Mouse (Mus musculus) stomach, embryonic 15.5 days (tissue): Measurements from ENCODE around the gene Gng7. TPM values are rescaled to one million over a fixed set of nuclear protein-coding genes. Genes with fewer than 3 reads are reported as not detected.

Source experiments
- ATAC-seq: fragments of 200-750 bp; cut with Nextera tagmentation; 2 replicates; pipeline ENCODE4 v1.8.0; 2017; ENCODE audit warnings: low read depth, moderate number of reproducible peaks, moderate TSS enrichment; ENCODE audit not compliant: insufficient read depth, low FRiP score
- H3K27ac ChIP-seq: fragments of 300-500 bp; sonication (generic); 2 replicates; pipeline ENCODE4 v1.5.1; 2015; ENCODE audit warnings: mild to moderate bottlenecking, inconsistent platforms
- H3K27me3 ChIP-seq: fragments of 300-500 bp; sonication (generic); replicated peaks from 2 replicates; pipeline ENCODE4 v1.6.1; 2015; ENCODE audit warnings: inconsistent platforms
- H3K36me3 ChIP-seq: fragments of 300-500 bp; sonication (generic); 2 replicates; pipeline ENCODE4 v1.6.1; 2015; ENCODE audit warnings: inconsistent platforms
- H3K4me1 ChIP-seq: fragments of 300-500 bp; sonication (generic); 2 replicates; pipeline ENCODE4 v1.6.1; 2015; ENCODE audit warnings: inconsistent platforms
- H3K4me2 ChIP-seq: fragments of 300-500 bp; sonication (generic); 2 replicates; pipeline ENCODE4 v1.6.1; 2015; ENCODE audit warnings: mild to moderate bottlenecking, inconsistent platforms
- H3K4me3 ChIP-seq: fragments of 300-500 bp; sonication (generic); replicated peaks from 2 replicates; pipeline ENCODE4 v1.5.1; 2015; ENCODE audit warnings: inconsistent platforms
- H3K9ac ChIP-seq: fragments of 300-500 bp; sonication (generic); 2 replicates; pipeline ENCODE4 v1.6.1; 2015; ENCODE audit warnings: inconsistent platforms
- H3K9me3 ChIP-seq: fragments of 300-500 bp; sonication (generic); 2 replicates; pipeline ENCODE4 v1.6.1; 2016; ENCODE audit warnings: inconsistent platforms
- WGBS: fragments of 180-500 bp; shearing (Covaris S2); methylation state at CpG from one replicate; pipeline ENCODE4 v1.1.7; 2015; 5-methylcytosine and 5-hydroxymethylcytosine counted together
- polyA plus RNA-seq: library from polyadenylated mRNA; unstranded; fragments of >200 nt; fragmentation: Nextera tagmentation; extraction: Ambion mirVana; gene quantifications from 2 replicates; pipeline ENCODE4 v1.2.1, GENCODE M21; 2015

The Gng7 gene
- polyA plus RNA-seq, 1 experiment from 2014 or later, result 4.8 TPM

DNA sequence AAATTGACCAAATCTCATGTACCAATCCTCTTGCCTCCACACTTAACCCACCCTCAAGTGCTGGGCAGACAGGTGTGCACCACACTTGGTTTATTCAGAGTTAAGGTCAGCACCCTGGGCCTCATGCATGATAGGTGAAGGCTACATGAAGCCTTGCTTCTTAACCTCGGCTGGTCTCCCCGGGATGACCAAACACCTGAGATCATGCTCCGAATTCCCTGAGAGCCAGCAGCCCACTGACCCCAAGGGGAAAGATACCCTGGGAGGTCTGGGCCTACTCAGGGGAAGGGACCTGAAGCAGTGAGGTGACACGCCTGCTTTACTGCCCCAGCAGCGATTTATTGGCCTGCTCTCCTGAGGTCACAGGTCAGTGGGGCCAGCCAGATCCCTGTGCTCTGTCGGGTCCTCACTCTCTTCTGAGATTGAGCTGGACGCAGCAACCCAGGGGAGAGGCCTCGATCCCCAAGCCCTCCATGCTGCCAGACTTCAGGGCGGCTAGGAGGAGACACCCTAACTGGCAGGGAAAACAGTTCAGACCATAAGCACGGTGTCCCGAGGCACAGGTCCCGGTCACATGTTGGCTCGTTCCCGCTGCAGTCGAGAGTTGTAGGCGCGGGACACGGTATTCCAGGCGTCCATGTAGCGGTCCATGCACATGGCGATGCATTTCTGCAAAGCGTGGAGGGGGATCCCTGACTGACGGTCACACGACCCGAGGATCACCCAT, 115.0 kb downstream of the Gng7 start:
- Histone ChIP-seq H3K4me1 (peaks cover 19% of the 10 kb centered on the region), H3K36me3 (peaks cover 34% of the 10 kb centered on the region), H3K27me3 (no peaks in the 10 kb centered on the region), H3K27ac (no peak overlapping the region), H3K4me2 (peak overlapping the region; percentile 95), H3K4me3 (peak overlapping the region; percentile 97), H3K9me3 (no peaks in the 10 kb centered on the region), H3K9ac (peak overlapping the region; percentile 87)
- WGBS, result 12% methylated on average over 25 of the region's 25 CpGs
- no peak for ATAC-seq

- Histone ChIP-seq H3K9ac (no peak overlapping the region), H3K4me2 (peak overlapping the region; percentile 95; the same call in 1 of the 2 replicates), H3K4me3 (peak overlapping the region; percentile 97), H3K9me3 (no peaks in the 10 kb centered on the region), H3K36me3 (peaks cover 28% of the 10 kb centered on the region), H3K27me3 (no peaks in the 10 kb centered on the region), H3K4me1 (peaks cover 19% of the 10 kb centered on the region), H3K27ac (no peak overlapping the region)
- WGBS, result 81% methylated on average over 8 of the region's 8 CpGs
- ATAC-seq, result no peak
Measured at GRCm38 (mm10) chr10:80899074-80899473, 115.7 kb downstream of the Gng7 start.

Other genes with a start within 250 kb of the Gng7 start
- 52.6 and 62.0 TPM in 2 replicates for gene Sf3a2, start 216.7 kb downstream of the Gng7 start, polyA plus RNA-seq
- 117 and 118 TPM in 2 replicates for gene Plekhj1, start 216.3 kb downstream of the Gng7 start, polyA plus RNA-seq
- gene Amh, start 209.7 kb downstream of the Gng7 start, polyA plus RNA-seq, result not detected in 2 replicates
- 1.0 and 1.4 TPM in 2 replicates for gene Jsrp1, start 201.4 kb downstream of the Gng7 start, polyA plus RNA-seq
- 1,556 and 1,602 TPM in 2 replicates for gene Oaz1, start 188.3 kb downstream of the Gng7 start, polyA plus RNA-seq
- 0.24 TPM in 2 replicates for gene Lingo3, start 170.9 kb downstream of the Gng7 start, polyA plus RNA-seq
- gene Lsm7, start 159.7 kb downstream of the Gng7 start, polyA plus RNA-seq, result 245 and 261 TPM in 2 replicates
- 37.1 and 41.9 TPM in 2 replicates for gene Sppl2b, start 159.7 kb downstream of the Gng7 start, polyA plus RNA-seq
- 0.06 TPM in 1 of 2 replicates, not detected in the other for gene Tmprss9, start 143.1 kb downstream of the Gng7 start, polyA plus RNA-seq
- 317 and 334 TPM in 2 replicates for gene Timm13, start 114.0 kb downstream of the Gng7 start, polyA plus RNA-seq
- gene Lmnb2, start 96.7 kb downstream of the Gng7 start, polyA plus RNA-seq, result 38.1 and 46.1 TPM in 2 replicates
- 33.6 TPM in 2 replicates for gene Gadd45b, start 84.9 kb downstream of the Gng7 start, polyA plus RNA-seq
- 0.73 and 1.1 TPM in 2 replicates for gene Diras1, start 10.7 kb upstream of the Gng7 start, polyA plus RNA-seq
- 17.7 and 17.9 TPM in 2 replicates for gene Slc39a3, start 22.5 kb upstream of the Gng7 start, polyA plus RNA-seq
- 159 and 163 TPM in 2 replicates for gene Sgta, start 45.2 kb upstream of the Gng7 start, polyA plus RNA-seq
- 56.9 and 57.9 TPM in 2 replicates for gene Thop1, start 55.1 kb upstream of the Gng7 start, polyA plus RNA-seq
- 10.6 and 11.4 TPM in 2 replicates for gene Creb3l3, start 83.9 kb upstream of the Gng7 start, polyA plus RNA-seq
- 159 and 181 TPM in 2 replicates for gene Map2k2, start 91.0 kb upstream of the Gng7 start, polyA plus RNA-seq
- gene Zbtb7a, start 120.3 kb upstream of the Gng7 start, polyA plus RNA-seq, result 56.2 and 60.1 TPM in 2 replicates
- gene Pias4, start 153.0 kb upstream of the Gng7 start, polyA plus RNA-seq, result 41.8 and 44.9 TPM in 2 replicates
- gene Eef2, start 161.7 kb upstream of the Gng7 start, polyA plus RNA-seq, result 517 and 544 TPM in 2 replicates
- gene Dapk3, start 168.1 kb upstream of the Gng7 start, polyA plus RNA-seq, result 61.9 and 65.4 TPM in 2 replicates
- 0.10 TPM in 1 of 2 replicates, not detected in the other for gene 4930442H23Rik, start 168.9 kb upstream of the Gng7 start, polyA plus RNA-seq
- 0.18 and 0.26 TPM in 2 replicates for gene Nmrk2, start 187.1 kb upstream of the Gng7 start, polyA plus RNA-seq
- 1.6 and 1.9 TPM in 2 replicates for gene Atcay, start 215.9 kb upstream of the Gng7 start, polyA plus RNA-seq
- 8.8 and 10.4 TPM in 2 replicates for gene Zfr2, start 218.2 kb upstream of the Gng7 start, polyA plus RNA-seq
- 3.4 and 3.8 TPM in 2 replicates for gene Matk, start 238.0 kb upstream of the Gng7 start, polyA plus RNA-seq